Mouse (Mus musculus) layer of hippocampus, adult 2 months (tissue): ENCODE data around the gene Osbpl3. TPM values are rescaled to one million over a fixed set of nuclear protein-coding genes. Genes with fewer than 3 reads are reported as not detected.

ENCODE experiments used
- DNase-seq, 2 experiments: peaks; one replicate each; pipeline ENCODE4 v3.0.0; 2022; ENCODE audit warnings: low spot score in 2 of 2
- H3K27ac ChIP-seq: fragments of 200-600 bp; 2 replicates; pipeline ENCODE4 v1.8.1; 2022
- H3K4me3 ChIP-seq: fragments of 200-600 bp; 2 replicates; pipeline ENCODE4 v1.8.1; 2022; ENCODE audit warnings: mild to moderate bottlenecking
- CTCF ChIP-seq: fragments of 200-600 bp; conservative IDR thresholded peaks from 2 replicates; pipeline ENCODE4 v1.8.1; 2022; ENCODE audit warnings: antibody characterized with exemption, mild to moderate bottlenecking, moderate library complexity
- total RNA-seq, 2 experiments: library from RNA; stranded (reverse); gene quantifications; 2 replicates each; pipeline ENCODE4 v1.2.3; 2021

Gene Osbpl3
- total RNA-seq, 2 experiments from 2014 or later: 15.7 to 16.1 TPM

DNA sequence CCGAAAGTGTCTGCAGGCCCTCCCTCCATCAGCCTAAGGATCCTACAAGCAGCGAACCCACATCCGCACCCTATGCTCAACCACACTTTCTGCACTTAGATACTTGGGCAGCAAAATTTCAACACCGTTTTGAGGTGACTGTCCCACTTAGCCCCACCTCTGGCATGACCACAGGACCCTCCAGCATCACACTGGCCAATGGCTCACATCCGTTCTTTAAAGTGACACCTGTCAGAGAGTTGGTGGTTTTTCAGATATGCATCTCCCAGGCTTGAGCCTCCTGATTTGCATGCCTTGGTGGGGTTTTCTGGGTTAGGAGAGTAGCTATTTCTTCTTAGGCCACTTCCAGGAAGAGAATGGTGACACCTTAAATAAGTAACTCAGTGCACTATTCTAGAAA lies 39.1 kb downstream of the Osbpl3 start:
- TF ChIP-seq CTCF: no peak
- no peak overlapping the region for H3K27ac ChIP-seq
- H3K4me3 ChIP-seq: no peak overlapping the region
- DNase-seq: no peak

DNA sequence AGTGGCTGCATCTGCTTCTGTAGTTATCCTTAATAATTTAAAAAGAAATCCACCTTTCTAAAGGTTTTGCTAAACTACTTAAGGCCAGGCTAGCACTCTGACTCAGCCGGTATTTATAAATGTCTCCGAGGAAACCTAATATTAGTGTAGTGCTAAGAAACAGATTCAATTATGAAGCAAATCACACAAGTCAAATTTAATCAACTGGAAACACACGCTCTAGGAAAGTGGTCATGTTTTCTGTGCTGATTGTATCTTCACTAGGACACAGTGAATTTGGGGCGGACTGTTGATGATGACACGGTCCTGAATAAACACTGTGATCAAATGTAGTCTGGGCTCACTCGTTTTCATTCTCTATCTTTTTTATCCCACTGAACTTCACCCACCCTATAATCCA lies 40.6 kb downstream of the Osbpl3 start:
- no peak for TF ChIP-seq CTCF
- no peak overlapping the region for H3K27ac ChIP-seq

GRCm38 (mm10) chr6:50414547-50414946 lies 41.5 kb downstream of the Osbpl3 start:
- TF ChIP-seq CTCF: no peak
- no peak for DNase-seq
- no peak overlapping the region for H3K4me3 ChIP-seq
- H3K27ac ChIP-seq: peak overlapping the region; percentile 64

More for the DNA sequence above, 40.6 kb downstream of the Osbpl3 start:
- no peak overlapping the region for H3K4me3 ChIP-seq
- no peak for DNase-seq

DNA sequence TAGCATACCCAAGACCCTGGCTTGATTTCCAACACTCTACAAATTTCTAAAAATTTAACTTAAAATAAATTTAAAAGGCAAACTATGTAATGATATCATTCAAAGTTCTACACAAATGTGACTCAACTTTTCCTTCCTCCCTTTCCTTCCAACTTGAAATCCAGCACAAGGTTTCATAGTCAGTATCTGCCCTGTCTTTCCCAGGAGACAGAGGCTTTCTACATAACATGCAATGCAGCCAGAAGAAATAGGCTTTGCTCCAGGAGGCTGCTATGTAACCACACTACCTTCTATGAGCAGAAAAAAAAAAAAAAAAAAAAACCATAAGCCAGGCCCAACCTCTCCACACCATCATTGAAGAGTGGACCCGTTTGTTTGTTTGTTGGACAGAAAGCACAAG lies 42.6 kb downstream of the Osbpl3 start:
- no peak overlapping the region for H3K27ac ChIP-seq
- no peak for TF ChIP-seq CTCF

GRCm38 (mm10) chr6:50412174-50412573 lies 43.8 kb downstream of the Osbpl3 start:
- no peak for TF ChIP-seq CTCF
- H3K27ac ChIP-seq: no peak overlapping the region
- H3K4me3 ChIP-seq: no peak overlapping the region
- peak; percentile 37 to 64 for DNase-seq

More for the DNA sequence above, 42.6 kb downstream of the Osbpl3 start:
- no peak overlapping the region for H3K4me3 ChIP-seq
- no peak for DNase-seq

DNA sequence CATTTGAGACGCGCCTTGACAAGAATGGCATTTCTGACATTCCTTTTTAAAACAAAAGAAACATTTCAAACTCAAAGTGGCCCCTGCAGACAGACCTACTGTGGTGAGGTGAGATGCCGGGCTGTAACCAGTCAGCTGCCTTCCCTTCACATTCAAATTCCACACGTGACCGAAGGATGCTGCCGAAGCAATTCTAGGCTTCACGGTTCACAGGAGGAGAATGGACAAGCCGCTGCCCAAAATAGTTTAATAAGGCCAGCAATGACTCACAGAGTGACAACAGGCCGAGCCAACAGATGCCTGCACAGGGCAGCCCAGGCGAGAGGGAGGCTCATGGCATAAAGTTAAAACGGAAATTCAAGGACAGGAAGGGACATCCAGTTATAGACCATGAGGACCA lies 51.3 kb downstream of the Osbpl3 start:
- no peak for DNase-seq
- TF ChIP-seq CTCF: no peak
- Histone ChIP-seq H3K27ac (no peak overlapping the region), H3K4me3 (no peak overlapping the region)

DNA sequence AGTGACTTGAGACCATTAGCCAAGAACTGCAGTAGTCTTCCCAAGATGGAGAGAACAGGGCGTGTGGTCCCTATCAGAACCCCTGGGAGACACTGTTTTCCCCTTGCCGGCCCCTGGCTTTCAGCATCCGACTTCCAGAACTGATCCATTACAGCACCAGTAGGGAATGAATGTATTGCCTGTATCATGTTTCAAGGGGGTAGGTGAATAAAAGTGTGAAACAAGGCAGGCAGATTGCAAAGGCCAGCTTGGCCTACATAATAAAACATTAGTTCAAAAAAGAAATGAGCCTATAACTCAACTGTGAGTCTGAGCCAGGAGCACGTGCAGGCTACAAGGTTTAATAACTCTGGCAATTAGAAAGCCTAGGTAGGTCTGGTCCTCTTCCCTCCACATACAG lies 52.5 kb downstream of the Osbpl3 start:
- H3K4me3 ChIP-seq: no peak overlapping the region
- no peak for TF ChIP-seq CTCF
- H3K27ac ChIP-seq: no peak overlapping the region
- no peak for DNase-seq

DNA sequence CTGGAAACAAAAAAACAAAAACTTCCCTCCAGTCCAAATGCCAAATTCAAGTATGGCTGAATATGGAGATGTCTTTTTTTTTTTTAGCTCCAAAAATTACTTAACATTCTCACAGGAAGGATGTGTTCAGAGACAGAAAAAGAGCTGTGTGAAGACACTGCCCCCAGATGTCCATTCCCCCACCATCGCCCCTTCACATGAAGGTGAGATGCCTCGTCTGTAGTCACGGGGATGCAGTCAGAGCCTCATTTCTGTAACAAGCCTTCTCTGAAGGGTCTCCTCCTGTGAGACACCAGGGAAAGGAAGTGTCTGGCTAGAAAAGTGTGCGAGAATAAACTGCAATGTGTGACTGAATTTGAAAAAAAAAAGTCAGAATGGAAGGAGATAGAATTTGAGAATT lies 53.1 kb downstream of the Osbpl3 start:
- no peak for TF ChIP-seq CTCF
- no peak overlapping the region for H3K4me3 ChIP-seq
- no peak for DNase-seq
- no peak overlapping the region for H3K27ac ChIP-seq

GRCm38 (mm10) chr6:50400234-50400633 lies 55.8 kb downstream of the Osbpl3 start:
- no peak for DNase-seq
- no peak overlapping the region for H3K4me3 ChIP-seq
- H3K27ac ChIP-seq: no peak overlapping the region
- no peak for TF ChIP-seq CTCF

GRCm38 (mm10) chr6:50399427-50400195 lies 56.4 kb downstream of the Osbpl3 start:
- TF ChIP-seq CTCF: no peak
- no peak overlapping the region for H3K4me3 ChIP-seq
- H3K27ac ChIP-seq: no peak overlapping the region
- DNase-seq: no peak

GRCm38 (mm10) chr6:50398324-50398723 lies 57.7 kb downstream of the Osbpl3 start:
- H3K4me3 ChIP-seq: no peak overlapping the region
- no peak overlapping the region for H3K27ac ChIP-seq
- no peak for TF ChIP-seq CTCF
- no peak for DNase-seq

GRCm38 (mm10) chr6:50397116-50397515 lies 58.9 kb downstream of the Osbpl3 start:
- no peak for DNase-seq
- Histone ChIP-seq H3K4me3 (no peak overlapping the region), H3K27ac (no peak overlapping the region)
- no peak for TF ChIP-seq CTCF

GRCm38 (mm10) chr6:50395641-50396312 lies 60.2 kb downstream of the Osbpl3 start:
- Histone ChIP-seq H3K4me3 (no peak overlapping the region), H3K27ac (0 out of 2 replicates have a peak overlapping the region, but pooled peaks have one; percentile 14)
- DNase-seq: no peak
- TF ChIP-seq CTCF: no peak

DNA sequence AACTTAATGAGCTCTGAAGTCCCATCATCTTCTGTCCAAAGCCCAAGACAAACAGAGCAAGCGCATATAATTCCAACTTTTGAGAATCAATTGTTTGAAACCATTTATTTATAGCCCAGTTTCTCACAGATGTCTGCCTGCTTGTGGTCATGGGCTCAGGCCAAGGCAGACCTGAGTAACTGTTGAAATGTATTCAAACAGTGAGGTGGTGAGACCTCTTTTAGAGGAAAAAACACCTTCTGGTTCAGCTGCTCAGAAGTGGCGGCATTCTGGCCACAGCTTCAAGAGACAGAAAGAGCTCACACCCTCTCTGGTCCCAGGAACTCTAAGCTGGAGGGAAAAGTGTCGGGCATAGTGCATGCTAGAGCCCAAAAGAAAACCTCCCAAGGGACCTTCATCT lies 61.6 kb downstream of the Osbpl3 start:
- Histone ChIP-seq H3K4me3 (no peak overlapping the region), H3K27ac (no peak overlapping the region)
- no peak for TF ChIP-seq CTCF

More for the DNA sequence above, 61.6 kb downstream of the Osbpl3 start:
- no peak for DNase-seq
